Mouse (Mus musculus) cerebellum, adult 2 months (tissue): Measurements from ENCODE around the gene Metap2. TPM values are rescaled to one million over a fixed set of nuclear protein-coding genes. Genes with fewer than 3 reads are reported as not detected.
"Not testable (repeated sequence)": the region's sequence is repeated elsewhere in the genome, so short reads cannot be mapped to it uniquely, and the experiment has no call there.

Experiments used
- DNase-seq, 2 experiments: peaks; one replicate each; pipeline ENCODE4 v3.0.0; 2021
- H3K27ac ChIP-seq: fragments of 200-500 bp; 2 replicates; pipeline ENCODE4 v1.5.1; 2012; ENCODE audit warnings: low read length, control low read depth, inconsistent platforms; ENCODE audit not compliant: insufficient read depth
- H3K27me3 ChIP-seq: fragments of 200-500 bp; 2 replicates; pipeline ENCODE4 v1.6.1; 2012; ENCODE audit warnings: inconsistent platforms, mild to moderate bottlenecking, low read length, moderate library complexity; ENCODE audit not compliant: control insufficient read depth, insufficient read depth
- H3K4me1 ChIP-seq: fragments of 200-500 bp; 2 replicates; pipeline ENCODE4 v1.6.1; 2011; ENCODE audit warnings: low read length; ENCODE audit not compliant: control insufficient read depth, insufficient read depth
- H3K4me3 ChIP-seq: fragments of 200-500 bp; replicated peaks from 2 replicates; pipeline ENCODE3; 2011; ENCODE audit warnings: mild to moderate bottlenecking, low read depth, low read length, control low read depth; ENCODE audit not compliant: insufficient read depth
- CTCF ChIP-seq: fragments of 200-500 bp; IDR thresholded peaks from 2 replicates; pipeline ENCODE4 v1.5.1; 2011; ENCODE audit warnings: low read depth, mild to moderate bottlenecking, control low read depth, low read length, moderate library complexity, borderline replicate concordance; ENCODE audit not compliant: insufficient read depth
- POLR2A ChIP-seq: fragments of 200-500 bp; IDR thresholded peaks from 2 replicates; pipeline ENCODE4 v1.6.1; 2011; ENCODE audit warnings: low read length, control low read depth, borderline replicate concordance; ENCODE audit not compliant: insufficient read depth
- WGBS: fragments of 180-500 bp; shearing (Covaris S2); methylation state at CpG from one replicate; pipeline ENCODE4 v1.1.7; 2018; 5-methylcytosine and 5-hydroxymethylcytosine counted together
- polyA plus RNA-seq: library from polyadenylated mRNA; depleted of rRNA; stranded (reverse); fragments of >200 nt; gene quantifications from 2 replicates; pipeline ENCODE4 v1.2.3, GENCODE M21; 2012

The Metap2 gene
- polyA plus RNA-seq, 1 experiment, result 131 TPM

- TF ChIP-seq POLR2A (no peak), CTCF (no peak)
- Histone ChIP-seq H3K27ac (no peak overlapping the region), H3K27me3 (no peaks in the 10 kb centered on the region), H3K4me1 (no peaks in the 10 kb centered on the region), H3K4me3 (no peak overlapping the region)
- DNase-seq, result no peak
- 81% methylated on average over 1 of the region's 1 CpGs for WGBS
Measured at GRCm38 (mm10) chr10:93876772-93877171, 20.1 kb downstream of the Metap2 start.

GRCm38 (mm10) chr10:93868886-93869285 lies 28.0 kb downstream of the Metap2 start:
- H3K27ac ChIP-seq, result no peak overlapping the region
- no peak overlapping the region for H3K4me3 ChIP-seq
- H3K27me3 ChIP-seq, result no peaks in the 10 kb centered on the region
- DNase-seq, result no peak
- no peaks in the 10 kb centered on the region for H3K4me1 ChIP-seq
- WGBS, result 91% methylated on average over 4 of the region's 4 CpGs
- TF ChIP-seq POLR2A, result no peak
- no peak for TF ChIP-seq CTCF

- Histone ChIP-seq H3K27ac (no peak overlapping the region), H3K27me3 (no peaks in the 10 kb centered on the region), H3K4me1 (no peaks in the 10 kb centered on the region), H3K4me3 (no peak overlapping the region)
- DNase-seq, result no peak
- 94% methylated on average over 7 of the region's 7 CpGs for WGBS
- TF ChIP-seq CTCF (no peak), POLR2A (no peak)
Measured at GRCm38 (mm10) chr10:93868401-93868800, 28.5 kb downstream of the Metap2 start.

GRCm38 (mm10) chr10:93856095-93856494 lies 40.8 kb downstream of the Metap2 start:
- 84% methylated on average over 6 of the region's 6 CpGs for WGBS
- H3K27me3 ChIP-seq, result no peaks in the 10 kb centered on the region
- TF ChIP-seq CTCF, result no peak
- TF ChIP-seq POLR2A, result no peak
- no peak for DNase-seq
- H3K4me3 ChIP-seq, result no peak overlapping the region
- H3K27ac ChIP-seq, result no peak overlapping the region
- no peaks in the 10 kb centered on the region for H3K4me1 ChIP-seq

- Histone ChIP-seq H3K4me1 (no peaks in the 10 kb centered on the region), H3K4me3 (no peak overlapping the region), H3K27ac (no peak overlapping the region), H3K27me3 (no peaks in the 10 kb centered on the region)
- TF ChIP-seq CTCF, result no peak
- no peak for TF ChIP-seq POLR2A
- no peak for DNase-seq
- WGBS, result 91% methylated on average over 9 of the region's 9 CpGs
Measured at GRCm38 (mm10) chr10:93855126-93855525, 41.8 kb downstream of the Metap2 start.

- no peak overlapping the region for H3K4me3 ChIP-seq
- no peak for DNase-seq
- WGBS, result 93% methylated on average over 13 of the region's 13 CpGs
- H3K27me3 ChIP-seq, result no peaks in the 10 kb centered on the region
- no peaks in the 10 kb centered on the region for H3K4me1 ChIP-seq
- TF ChIP-seq POLR2A (no peak), CTCF (no peak)
- no peak overlapping the region for H3K27ac ChIP-seq
Measured at GRCm38 (mm10) chr10:93846706-93847105, 50.2 kb downstream of the Metap2 start.

- DNase-seq, H3K4me1 ChIP-seq, H3K27me3 ChIP-seq, H3K4me3 ChIP-seq, H3K27ac ChIP-seq: not testable (repeated sequence)
- WGBS, result 87% methylated on average over 7 of the region's 7 CpGs
Measured at GRCm38 (mm10) chr10:93835115-93835514, 61.8 kb downstream of the Metap2 start.

- Histone ChIP-seq H3K4me3 (peak overlapping the region; percentile 64), H3K4me1 (no peaks in the 10 kb centered on the region), H3K27me3 (peaks cover 5% of the 10 kb centered on the region; the same call in 1 of the 2 replicates), H3K27ac (no peak overlapping the region)
- TF ChIP-seq CTCF, result no peak
- TF ChIP-seq POLR2A, result no peak
- DNase-seq, result no peak
- WGBS, result 8% methylated on average over 13 of the region's 13 CpGs
Measured at GRCm38 (mm10) chr10:93834394-93834745, 62.5 kb downstream of the Metap2 start.
